Mouse (Mus musculus) lung, postnatal 0 days (tissue): ENCODE results near the gene Wdr24. TPM values are rescaled to one million over a fixed set of nuclear protein-coding genes. Genes with fewer than 3 reads are reported as not detected.

Experiments used
- ATAC-seq: fragments of 200-750 bp; cut with Nextera tagmentation; 2 replicates; pipeline ENCODE4 v1.8.0; 2017; ENCODE audit warnings: moderate library complexity
- DNase-seq: peaks from one replicate; pipeline ENCODE4 v3.0.0-alpha.2; 2016; ENCODE audit warnings: low spot score
- H3K27ac ChIP-seq: fragments of 300-500 bp; sonication (generic); 2 replicates; pipeline ENCODE4 v1.5.1; 2014; ENCODE audit warnings: antibody characterized with exemption, mild to moderate bottlenecking, low read length, mixed read lengths
- H3K27me3 ChIP-seq: fragments of 300-500 bp; sonication (generic); replicated peaks from 2 replicates; pipeline ENCODE4 v1.6.1; 2014; ENCODE audit warnings: low read length, mixed read lengths; ENCODE audit not compliant: insufficient read depth
- H3K36me3 ChIP-seq: fragments of 300-500 bp; sonication (generic); 2 replicates; pipeline ENCODE4 v1.6.1; 2014; ENCODE audit warnings: low read length, mixed read lengths; ENCODE audit not compliant: insufficient read depth
- H3K4me1 ChIP-seq: fragments of 300-500 bp; sonication (generic); 2 replicates; pipeline ENCODE4 v1.6.1; 2014; ENCODE audit warnings: antibody characterized with exemption, low read depth, low read length, mixed read lengths; ENCODE audit not compliant: insufficient read depth
- H3K4me2 ChIP-seq: fragments of 300-500 bp; sonication (generic); replicated peaks from 2 replicates; pipeline ENCODE4 v1.6.1; 2014; ENCODE audit warnings: low read depth, mild to moderate bottlenecking, low read length, moderate library complexity, mixed read lengths
- H3K4me3 ChIP-seq: fragments of 300-500 bp; sonication (generic); 2 replicates; pipeline ENCODE4 v1.5.1; 2014; ENCODE audit warnings: low read depth, low read length
- H3K9ac ChIP-seq: fragments of 300-500 bp; sonication (generic); replicated peaks from 2 replicates; pipeline ENCODE4 v1.6.1; 2014; ENCODE audit warnings: low read depth, mild to moderate bottlenecking
- H3K9me3 ChIP-seq: fragments of 300-500 bp; sonication (generic); 2 replicates; pipeline ENCODE4 v1.6.1; 2016; ENCODE audit warnings: low read length, mixed read lengths
- CTCF ChIP-seq: IDR thresholded peaks from 2 replicates; pipeline ENCODE4 v1.5.1; 2016; ENCODE audit warnings: antibody characterized with exemption, mild to moderate bottlenecking
- EP300 ChIP-seq: IDR thresholded peaks from 2 replicates; pipeline ENCODE4 v1.6.1; 2016; ENCODE audit warnings: antibody characterized with exemption, mild to moderate bottlenecking, control low read depth
- WGBS: fragments of 180-500 bp; shearing (Covaris S2); extraction: QIAGEN DNeasy Blood & Tissue Kit; methylation state at CpG from one replicate; pipeline ENCODE4 v1.1.7; 2014; 5-methylcytosine and 5-hydroxymethylcytosine counted together
- polyA plus RNA-seq: library from polyadenylated mRNA; unstranded; fragments of >200 nt; fragmentation: Nextera tagmentation; extraction: Ambion mirVana; gene quantifications from 2 replicates; pipeline ENCODE4 v1.2.1, GENCODE M21; 2015

Wdr24 gene
- polyA plus RNA-seq, 1 experiment from 2014 or later, result 14.9 TPM

- Histone ChIP-seq H3K27me3 (peaks cover 24% of the 10 kb centered on the region), H3K4me2 (no peak overlapping the region)
Observed at GRCm38 (mm10) chr17:25810890-25811289, 12.5 kb upstream of the Wdr24 start.

DNA sequence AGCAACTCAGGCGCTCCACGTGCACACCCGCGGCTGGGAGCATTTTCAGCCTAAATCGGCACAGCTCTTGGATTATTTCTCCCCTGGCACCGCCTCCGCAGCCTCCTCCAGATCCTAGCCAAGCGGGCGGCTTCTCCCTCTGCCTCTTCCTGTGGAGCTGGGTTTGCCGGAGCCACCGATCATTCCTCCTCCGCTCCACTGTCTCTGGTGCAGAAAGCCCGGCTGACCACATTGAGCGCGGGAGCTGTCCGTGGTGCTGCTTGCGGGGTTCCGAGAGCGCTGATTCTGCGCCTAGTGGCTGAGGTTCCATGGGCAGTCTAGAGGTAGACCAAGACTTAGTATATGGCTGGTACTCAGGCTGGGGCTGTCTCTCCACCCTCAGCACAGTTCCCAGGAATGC is 10.0 kb upstream of the Wdr24 start:
- Histone ChIP-seq H3K4me3 (no peak overlapping the region), H3K4me2 (no peak overlapping the region), H3K27ac (no peak overlapping the region), H3K4me1 (0 out of 2 replicates have a peak, but pooled peaks cover 6% of the 10 kb centered on the region), H3K9ac (no peak overlapping the region), H3K36me3 (no peaks in the 10 kb centered on the region), H3K27me3 (peaks cover 30% of the 10 kb centered on the region), H3K9me3 (no peaks in the 10 kb centered on the region)
- WGBS, result 5% methylated on average over 20 of the region's 20 CpGs
- ATAC-seq, result peak; percentile 77
- TF ChIP-seq EP300, result no peak
- peak; percentile 80 for TF ChIP-seq CTCF
- peak; percentile 90 for DNase-seq

More at GRCm38 (mm10) chr17:25810890-25811289, 12.5 kb upstream of the Wdr24 start:
- ATAC-seq (no peak), DNase-seq (no peak)
- Histone ChIP-seq H3K4me1 (0 out of 2 replicates have a peak, but pooled peaks cover 6% of the 10 kb centered on the region), H3K9ac (no peak overlapping the region), H3K9me3 (no peaks in the 10 kb centered on the region), H3K36me3 (no peaks in the 10 kb centered on the region), H3K27ac (no peak overlapping the region), H3K4me3 (no peak overlapping the region)
- WGBS, result 57% methylated on average over 4 of the region's 4 CpGs
- TF ChIP-seq CTCF (no peak), EP300 (no peak)

- Histone ChIP-seq H3K27me3 (peaks cover 12% of the 10 kb centered on the region; the same call in 1 of the 2 replicates), H3K4me3 (no peak overlapping the region), H3K36me3 (no peaks in the 10 kb centered on the region), H3K9ac (no peak overlapping the region), H3K9me3 (no peaks in the 10 kb centered on the region), H3K27ac (no peak overlapping the region), H3K4me1 (0 out of 2 replicates have a peak, but pooled peaks cover 2% of the 10 kb centered on the region), H3K4me2 (no peak overlapping the region)
- WGBS, result 77% methylated on average over 11 of the region's 11 CpGs
- no peak for TF ChIP-seq CTCF
- TF ChIP-seq EP300, result no peak
- DNase-seq (no peak), ATAC-seq (no peak)
Observed at GRCm38 (mm10) chr17:25817662-25818061, 5.8 kb upstream of the Wdr24 start.

- no peak overlapping the region for H3K4me3 ChIP-seq
- H3K9me3 ChIP-seq, result no peaks in the 10 kb centered on the region
- peak; percentile 37 for DNase-seq
- H3K4me2 ChIP-seq, result no peak overlapping the region
- no peak overlapping the region for H3K27ac ChIP-seq
- ATAC-seq, result peak; percentile 33; the same call in 1 of the 2 replicates
- peaks cover 5% of the 10 kb centered on the region; the same call in 1 of the 2 replicates for H3K4me1 ChIP-seq
- no peak overlapping the region for H3K9ac ChIP-seq
- TF ChIP-seq CTCF (no peak), EP300 (no peak)
- WGBS, result 6% methylated on average over 46 of the region's 46 CpGs
- H3K36me3 ChIP-seq, result no peaks in the 10 kb centered on the region
- H3K27me3 ChIP-seq, result peaks cover 12% of the 10 kb centered on the region; the same call in 1 of the 2 replicates
Observed at GRCm38 (mm10) chr17:25818851-25819780, 4.3 kb upstream of the Wdr24 start.

DNA sequence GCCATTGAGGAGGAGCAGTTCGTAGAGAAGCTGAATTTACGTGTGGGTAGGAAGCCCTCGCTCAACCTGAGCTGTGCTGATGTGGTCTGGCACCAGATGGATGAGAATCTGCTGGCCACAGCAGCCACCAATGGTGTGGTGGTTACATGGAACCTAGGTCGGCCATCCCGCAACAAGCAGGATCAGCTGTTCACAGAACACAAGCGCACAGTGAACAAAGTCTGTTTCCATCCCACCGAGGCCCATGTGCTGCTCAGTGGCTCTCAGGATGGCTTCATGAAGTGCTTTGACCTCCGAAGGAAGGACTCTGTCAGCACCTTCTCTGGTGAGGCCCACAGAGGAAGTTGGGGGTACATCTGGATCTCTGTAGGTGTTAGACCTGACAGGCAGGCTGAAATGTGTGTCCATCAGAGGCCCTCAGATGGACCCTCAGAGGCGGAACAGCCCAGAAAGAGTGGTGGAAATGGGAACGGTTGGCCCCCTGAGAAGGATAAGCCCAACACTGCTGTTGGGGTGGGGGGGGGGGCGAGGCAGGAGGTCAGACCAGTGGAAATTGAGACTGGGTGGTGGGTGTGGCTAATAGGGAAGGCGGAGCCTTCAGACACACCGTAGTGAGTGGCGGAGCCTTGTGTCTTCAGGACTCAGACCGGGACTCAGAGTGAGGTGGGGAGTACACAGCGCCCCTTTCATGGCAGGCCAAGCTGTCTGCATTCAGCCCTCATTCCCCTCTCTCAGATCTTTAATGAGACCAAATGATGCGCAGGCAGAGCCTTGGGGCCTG is 1.1 kb downstream of the Wdr24 start:
- H3K4me3 ChIP-seq, result no peak overlapping the region; the same call in 1 of the 2 replicates
- peaks cover 19% of the 10 kb centered on the region; the same call in 1 of the 2 replicates for H3K4me1 ChIP-seq
- no peak for TF ChIP-seq EP300
- no peak for TF ChIP-seq CTCF
- ATAC-seq (no peak), DNase-seq (no peak)
- peak overlapping the region; percentile 81 for H3K4me2 ChIP-seq
- no peaks in the 10 kb centered on the region for H3K9me3 ChIP-seq
- H3K27ac ChIP-seq, result no peak overlapping the region
- 0 out of 2 replicates have a peak overlapping the region, but pooled peaks have one; percentile 56 for H3K9ac ChIP-seq
- 0 out of 2 replicates have a peak, but pooled peaks cover 6% of the 10 kb centered on the region for H3K36me3 ChIP-seq
- WGBS, result 65% methylated on average over 17 of the region's 17 CpGs
- peaks cover 5% of the 10 kb centered on the region; the same call in 1 of the 2 replicates for H3K27me3 ChIP-seq

- H3K36me3 ChIP-seq, result 0 out of 2 replicates have a peak, but pooled peaks cover 6% of the 10 kb centered on the region
- no peak overlapping the region for H3K4me2 ChIP-seq
- H3K27ac ChIP-seq, result no peak overlapping the region
- 86% methylated on average over 6 of the region's 6 CpGs for WGBS
- ATAC-seq (no peak), DNase-seq (no peak)
- no peaks in the 10 kb centered on the region for H3K27me3 ChIP-seq
- H3K4me1 ChIP-seq, result peaks cover 21% of the 10 kb centered on the region; the same call in 1 of the 2 replicates
- no peaks in the 10 kb centered on the region for H3K9me3 ChIP-seq
- no peak overlapping the region for H3K4me3 ChIP-seq
- H3K9ac ChIP-seq, result no peak overlapping the region
- TF ChIP-seq CTCF, result no peak
- TF ChIP-seq EP300, result no peak
Observed at GRCm38 (mm10) chr17:25825311-25825710, 1.9 kb downstream of the Wdr24 start.
